Mouse (Mus musculus): ENCODE data around the gene Cnot4. TPM values are rescaled to one million over a fixed set of nuclear protein-coding genes. Genes with fewer than 3 reads are reported as not detected.

Cnot4 gene
- total RNA-seq, 1 experiment = 18.8 TPM

DNA sequence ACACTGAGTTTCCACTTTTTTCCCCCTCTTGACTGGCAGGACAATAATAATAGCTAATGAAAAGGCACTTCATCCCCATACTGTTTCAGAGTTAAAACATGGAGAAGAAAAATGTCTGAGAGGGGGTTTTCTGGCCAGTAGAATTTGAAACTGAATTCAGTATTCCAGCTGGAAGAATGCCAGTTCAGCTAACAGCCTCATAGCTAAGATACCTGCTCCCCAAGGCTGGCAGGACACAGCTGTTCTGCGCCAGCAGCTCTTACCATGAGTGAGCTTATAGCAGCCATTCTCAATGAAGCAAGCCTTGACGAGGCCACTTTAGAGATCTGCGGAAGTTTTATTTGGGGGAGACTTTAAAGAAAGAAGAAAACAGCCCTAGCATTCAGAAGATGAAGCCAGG, 62.3 kb downstream of the Cnot4 start:
- H3K27ac ChIP-seq (ENCODE audit: insufficient read depth, low read depth, low read length, poor library complexity, severe bottlenecking) = no peak overlapping the region
- in situ Hi-C loops (cut with MboI; ENCODE audit: low sequenced_read_pairs in 2 of 2, unreplicated experiment in 2 of 2) = no loop called here
- H3K4me1 ChIP-seq (ENCODE audit: control insufficient read depth in 2 of 2, insufficient read depth in 2 of 2, low read length in 2 of 2, poor library complexity in 1 of 2) = peaks cover 0 to 12% of the 10 kb centered on the region in 2 experiments; a peak in 2 of 4 replicates
- H3K9ac ChIP-seq (ENCODE audit: insufficient read depth, low read depth, low read length, poor library complexity, severe bottlenecking) = no peak overlapping the region
- no peaks in the 10 kb centered on the region for H3K9me3 ChIP-seq (ENCODE audit: control insufficient read depth, insufficient read depth, low read depth, low read length)
- TF ChIP-seq HCFC1 (IDR thresholded peaks at IDR 0.05; ENCODE audit: borderline replicate concordance, insufficient read depth, low read length) (no peak), ZNF384 (IDR thresholded peaks at IDR 0.05; ENCODE audit: low read depth, low read length) (no peak), ZC3H11A (IDR thresholded peaks at IDR 0.05; ENCODE audit: borderline replicate concordance, low read depth, low read length) (no peak), CHD2 (IDR thresholded peaks at IDR 0.05; ENCODE audit: low read depth, low read length) (no peak), MAFK (IDR thresholded peaks at IDR 0.05; ENCODE audit: insufficient read depth, low read depth, low read length) (no peak)
- H3K4me3 ChIP-seq (ENCODE audit: insufficient read depth in 1 of 2, low read depth in 1 of 2, low read length in 2 of 2, poor library complexity in 1 of 2, severe bottlenecking in 1 of 2) = no peak overlapping the region
- DNase-seq (ENCODE audit: low read depth, low spot score) = no peak
- peaks cover 4% of the 10 kb centered on the region; the same call in 1 of the 2 replicates for H3K36me3 ChIP-seq (ENCODE audit: control insufficient read depth, insufficient read depth, low read length, poor library complexity, severe bottlenecking)

DNA sequence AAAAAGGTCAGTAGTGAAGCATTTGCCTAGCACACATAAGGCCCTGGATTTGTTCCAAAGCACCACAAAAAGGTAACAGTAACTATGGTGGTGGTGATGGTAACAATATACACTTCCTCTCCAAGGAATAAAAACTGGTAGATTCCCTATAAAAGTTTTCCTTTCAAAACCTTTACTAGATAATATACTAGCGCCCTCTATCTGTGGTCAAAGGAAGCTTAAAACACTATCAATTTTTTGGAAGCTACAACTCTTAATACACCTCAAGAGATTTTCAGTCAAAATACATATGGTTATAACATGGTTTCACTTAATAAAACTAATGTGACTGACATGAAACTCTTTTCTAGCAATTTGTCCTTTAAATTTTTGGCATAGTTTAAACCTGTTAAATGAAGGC, 71.1 kb downstream of the Cnot4 start:
- Histone ChIP-seq H3K36me3 (ENCODE audit: control insufficient read depth, insufficient read depth, low read length, poor library complexity, severe bottlenecking) (peaks cover 2% of the 10 kb centered on the region; the same call in 1 of the 2 replicates), H3K9me3 (ENCODE audit: control insufficient read depth, insufficient read depth, low read depth, low read length) (no peaks in the 10 kb centered on the region), H3K9ac (ENCODE audit: insufficient read depth, low read depth, low read length, poor library complexity, severe bottlenecking) (no peak overlapping the region), H3K4me1 (ENCODE audit: control insufficient read depth in 2 of 2, insufficient read depth in 2 of 2, low read length in 2 of 2, poor library complexity in 1 of 2) (no peaks in the 10 kb centered on the region), H3K4me3 (ENCODE audit: insufficient read depth in 1 of 2, low read depth in 1 of 2, low read length in 2 of 2, poor library complexity in 1 of 2, severe bottlenecking in 1 of 2) (no peak overlapping the region), H3K27ac (ENCODE audit: insufficient read depth, low read depth, low read length, poor library complexity, severe bottlenecking) (no peak overlapping the region)
- in situ Hi-C loops (cut with MboI; ENCODE audit: low sequenced_read_pairs in 2 of 2, unreplicated experiment in 2 of 2) = no loop called here
- TF ChIP-seq CHD2 (IDR thresholded peaks at IDR 0.05; ENCODE audit: low read depth, low read length) (no peak), HCFC1 (IDR thresholded peaks at IDR 0.05; ENCODE audit: borderline replicate concordance, insufficient read depth, low read length) (no peak), MAFK (IDR thresholded peaks at IDR 0.05; ENCODE audit: insufficient read depth, low read depth, low read length) (no peak), ZNF384 (IDR thresholded peaks at IDR 0.05; ENCODE audit: low read depth, low read length) (no peak), ZC3H11A (IDR thresholded peaks at IDR 0.05; ENCODE audit: borderline replicate concordance, low read depth, low read length) (no peak)
- DNase-seq (ENCODE audit: low read depth, low spot score) = no peak

DNA sequence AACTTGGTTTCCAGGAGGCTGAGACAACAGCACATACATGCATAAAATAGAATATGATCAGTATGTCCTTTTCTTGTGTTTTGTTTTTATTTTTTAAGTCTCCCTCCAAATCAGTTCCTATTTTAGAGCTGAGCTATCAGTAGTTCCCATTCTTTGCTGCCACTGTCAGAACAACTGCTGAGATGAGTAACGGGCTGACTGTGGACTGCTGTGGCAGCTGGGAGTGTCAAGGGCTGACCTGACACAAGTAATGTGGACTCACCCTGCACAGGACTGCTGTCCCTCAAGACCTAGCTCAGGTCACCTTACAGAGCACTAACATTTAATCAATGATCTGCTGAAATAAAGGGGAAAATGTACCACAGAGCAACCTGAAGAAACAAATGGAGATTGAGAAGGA, 90.4 kb downstream of the Cnot4 start:
- Histone ChIP-seq H3K4me3 (ENCODE audit: insufficient read depth in 1 of 2, low read depth in 1 of 2, low read length in 2 of 2, poor library complexity in 1 of 2, severe bottlenecking in 1 of 2) (no peak overlapping the region), H3K4me1 (ENCODE audit: control insufficient read depth in 2 of 2, insufficient read depth in 2 of 2, low read length in 2 of 2, poor library complexity in 1 of 2) (0 out of 4 replicates have a peak, but pooled peaks cover 0 to 2% of the 10 kb centered on the region in 2 experiments), H3K27ac (ENCODE audit: insufficient read depth, low read depth, low read length, poor library complexity, severe bottlenecking) (no peak overlapping the region), H3K9me3 (ENCODE audit: control insufficient read depth, insufficient read depth, low read depth, low read length) (no peaks in the 10 kb centered on the region), H3K9ac (ENCODE audit: insufficient read depth, low read depth, low read length, poor library complexity, severe bottlenecking) (no peak overlapping the region), H3K36me3 (ENCODE audit: control insufficient read depth, insufficient read depth, low read length, poor library complexity, severe bottlenecking) (no peaks in the 10 kb centered on the region)
- in situ Hi-C loops (cut with MboI; ENCODE audit: low sequenced_read_pairs in 2 of 2, unreplicated experiment in 2 of 2) = no loop called here
- TF ChIP-seq CHD2 (IDR thresholded peaks at IDR 0.05; ENCODE audit: low read depth, low read length) (no peak), HCFC1 (IDR thresholded peaks at IDR 0.05; ENCODE audit: borderline replicate concordance, insufficient read depth, low read length) (no peak)
- no peak for DNase-seq (ENCODE audit: low read depth, low spot score)

- H3K36me3 ChIP-seq (ENCODE audit: control insufficient read depth, insufficient read depth, low read length, poor library complexity, severe bottlenecking) = no peaks in the 10 kb centered on the region; the same call in 1 of the 2 replicates
- in situ Hi-C loops (cut with MboI; ENCODE audit: low sequenced_read_pairs in 2 of 2, unreplicated experiment in 2 of 2) = no loop called here
- H3K9ac ChIP-seq (ENCODE audit: insufficient read depth, low read depth, low read length, poor library complexity, severe bottlenecking) = no peak overlapping the region
- H3K4me3 ChIP-seq (ENCODE audit: insufficient read depth in 1 of 2, low read depth in 1 of 2, low read length in 2 of 2, poor library complexity in 1 of 2, severe bottlenecking in 1 of 2) = no peak overlapping the region
- no peak for TF ChIP-seq ZC3H11A (IDR thresholded peaks at IDR 0.05; ENCODE audit: borderline replicate concordance, low read depth, low read length)
- TF ChIP-seq MAFK (IDR thresholded peaks at IDR 0.05; ENCODE audit: insufficient read depth, low read depth, low read length) = no peak
- TF ChIP-seq ZNF384 (IDR thresholded peaks at IDR 0.05; ENCODE audit: low read depth, low read length) = no peak
- no peak for TF ChIP-seq HCFC1 (IDR thresholded peaks at IDR 0.05; ENCODE audit: borderline replicate concordance, insufficient read depth, low read length)
- no peak for TF ChIP-seq CHD2 (IDR thresholded peaks at IDR 0.05; ENCODE audit: low read depth, low read length)
- H3K4me1 ChIP-seq (ENCODE audit: control insufficient read depth in 2 of 2, insufficient read depth in 2 of 2, low read length in 2 of 2, poor library complexity in 1 of 2) = peaks cover 0 to 2% of the 10 kb centered on the region in 2 experiments; a peak in 1 of 4 replicates
- DNase-seq (ENCODE audit: low read depth, low spot score) = no peak
- no peaks in the 10 kb centered on the region for H3K9me3 ChIP-seq (ENCODE audit: control insufficient read depth, insufficient read depth, low read depth, low read length)
- H3K27ac ChIP-seq (ENCODE audit: insufficient read depth, low read depth, low read length, poor library complexity, severe bottlenecking) = no peak overlapping the region
These were observed 100.2 kb downstream of the Cnot4 start for GRCm38 (mm10) chr6:35033341-35033740.

DNA sequence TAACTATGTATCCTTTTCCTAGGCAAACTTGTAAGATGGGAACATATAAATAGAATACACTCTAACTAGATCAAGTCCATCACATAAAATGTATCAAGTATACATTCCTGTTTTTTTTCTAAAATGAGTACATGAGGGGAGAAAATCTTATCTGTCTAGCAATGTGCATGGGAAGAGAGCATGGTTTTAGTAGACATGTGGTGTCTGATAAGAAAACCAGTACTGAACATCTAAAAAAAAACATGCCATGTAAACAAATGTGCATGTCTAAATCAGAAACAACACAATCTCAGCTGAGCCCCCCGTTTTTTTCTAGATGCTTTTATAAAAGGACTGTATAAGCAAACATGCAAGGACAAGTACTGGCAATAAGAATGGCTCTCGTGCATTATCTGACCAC, 100.8 kb downstream of the Cnot4 start:
- Histone ChIP-seq H3K9me3 (ENCODE audit: control insufficient read depth, insufficient read depth, low read depth, low read length) (no peaks in the 10 kb centered on the region), H3K9ac (ENCODE audit: insufficient read depth, low read depth, low read length, poor library complexity, severe bottlenecking) (no peak overlapping the region), H3K4me3 (ENCODE audit: insufficient read depth in 1 of 2, low read depth in 1 of 2, low read length in 2 of 2, poor library complexity in 1 of 2, severe bottlenecking in 1 of 2) (no peak overlapping the region), H3K27ac (ENCODE audit: insufficient read depth, low read depth, low read length, poor library complexity, severe bottlenecking) (no peak overlapping the region), H3K36me3 (ENCODE audit: control insufficient read depth, insufficient read depth, low read length, poor library complexity, severe bottlenecking) (no peaks in the 10 kb centered on the region; the same call in 1 of the 2 replicates), H3K4me1 (ENCODE audit: control insufficient read depth in 2 of 2, insufficient read depth in 2 of 2, low read length in 2 of 2, poor library complexity in 1 of 2) (peaks cover 0 to 2% of the 10 kb centered on the region in 2 experiments; a peak in 3 of 4 replicates)
- TF ChIP-seq ZC3H11A (IDR thresholded peaks at IDR 0.05; ENCODE audit: borderline replicate concordance, low read depth, low read length) (no peak), ZNF384 (IDR thresholded peaks at IDR 0.05; ENCODE audit: low read depth, low read length) (no peak), MAFK (IDR thresholded peaks at IDR 0.05; ENCODE audit: insufficient read depth, low read depth, low read length) (no peak), CHD2 (IDR thresholded peaks at IDR 0.05; ENCODE audit: low read depth, low read length) (no peak), HCFC1 (IDR thresholded peaks at IDR 0.05; ENCODE audit: borderline replicate concordance, insufficient read depth, low read length) (no peak)
- DNase-seq (ENCODE audit: low read depth, low spot score) = no peak
- in situ Hi-C loops (cut with MboI; ENCODE audit: low sequenced_read_pairs in 2 of 2, unreplicated experiment in 2 of 2) = no loop called here
